Mouse (Mus musculus) G1E (cell line): ENCODE data around the gene Eipr1.

ENCODE experiments used
- CTCF ChIP-seq: IDR thresholded peaks from 2 replicates; pipeline ENCODE4 v1.5.1; 2012; ENCODE audit warnings: low read depth, low read length, inconsistent platforms, mixed read lengths
- GATA1 ChIP-seq: IDR thresholded peaks from 2 replicates; pipeline ENCODE4 v1.6.1; 2012; ENCODE audit warnings: borderline replicate concordance, low read length, inconsistent platforms, mixed read lengths
- TAL1 ChIP-seq: conservative IDR thresholded peaks from 2 replicates; pipeline ENCODE4 v1.6.1; 2012; ENCODE audit warnings: low read depth, low read length, inconsistent platforms, mixed read lengths

- TF ChIP-seq CTCF (no peak), TAL1 (no peak), GATA1 (no peak)
Observed at GRCm38 (mm10) chr12:28804558-28805481, 53.2 kb downstream of the Eipr1 start.
